Mouse (Mus musculus): ENCODE measurements at regions not wholly inside any gene's neighbourhood (a gene's known extent, or its start where the extent isn't known, plus 50 kb on each side); places are given as distances from the start of the nearest gene placed in this dataset.
A peak's percentile ranks its signal among the peaks of the same experiment; 100 is the strongest.

DNA sequence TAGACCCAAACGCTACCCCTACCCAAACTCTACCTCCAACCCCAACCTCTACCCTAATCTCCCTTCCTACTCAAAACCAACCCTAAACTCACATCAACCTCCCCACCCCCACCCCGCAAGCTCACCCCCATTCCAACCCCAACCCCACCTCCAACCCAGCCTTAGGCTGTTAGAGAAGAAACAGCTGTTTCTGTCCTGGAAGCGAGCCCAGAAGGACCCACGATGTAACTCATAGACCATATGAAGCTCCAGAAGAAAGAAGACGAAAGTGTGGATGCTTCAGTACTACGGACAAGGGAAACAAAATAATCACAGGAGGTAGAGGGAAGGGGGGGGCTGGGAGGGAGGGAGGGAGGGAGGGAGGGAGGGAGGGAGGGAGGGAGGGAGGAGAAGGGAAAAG lies 58.4 kb downstream of the Sox11 start:
- DNase-seq, result no peak

DNA sequence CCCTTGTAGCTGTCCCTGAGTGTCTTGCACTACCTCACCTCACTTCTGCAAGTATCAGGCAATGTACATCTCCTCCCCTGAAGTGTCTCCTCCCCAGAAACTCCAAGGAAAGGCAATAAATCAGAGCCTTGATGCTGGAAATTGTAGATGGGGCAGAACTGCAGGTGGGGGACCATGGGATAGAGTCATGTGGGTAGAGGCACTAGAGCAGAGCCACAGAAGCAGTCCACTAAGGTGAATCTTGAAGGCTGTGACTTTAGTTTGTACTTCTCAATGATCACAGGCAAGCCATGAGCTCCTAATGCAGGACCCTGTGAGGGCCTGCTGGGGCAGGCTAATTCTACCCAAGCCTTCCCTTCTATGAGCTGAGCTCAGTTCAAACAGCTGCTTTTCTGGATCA lies 80.4 kb downstream of the Sox11 start:
- DNase-seq, result no peak

DNA sequence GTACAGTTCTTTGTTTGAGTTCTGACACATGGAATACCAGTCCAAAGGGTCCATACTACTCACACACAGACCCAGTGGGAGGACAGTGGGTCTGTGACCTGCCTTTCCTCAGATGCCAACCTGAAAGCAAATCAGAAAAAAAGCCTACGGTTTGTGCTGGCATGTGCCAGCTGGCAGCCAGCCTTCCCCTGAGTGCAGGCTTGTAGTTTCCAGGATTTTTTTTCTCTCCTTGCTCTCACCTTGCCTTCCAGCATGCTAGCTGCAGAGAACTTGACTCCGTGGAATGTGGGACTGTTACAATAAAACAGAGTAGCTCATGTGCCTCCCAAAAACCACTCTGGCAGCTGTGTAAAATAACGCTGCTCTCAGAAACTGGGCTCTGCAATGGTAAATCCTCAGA lies 88.2 kb downstream of the Sox11 start:
- DNase-seq, result peak; percentile 20 to 42

DNA sequence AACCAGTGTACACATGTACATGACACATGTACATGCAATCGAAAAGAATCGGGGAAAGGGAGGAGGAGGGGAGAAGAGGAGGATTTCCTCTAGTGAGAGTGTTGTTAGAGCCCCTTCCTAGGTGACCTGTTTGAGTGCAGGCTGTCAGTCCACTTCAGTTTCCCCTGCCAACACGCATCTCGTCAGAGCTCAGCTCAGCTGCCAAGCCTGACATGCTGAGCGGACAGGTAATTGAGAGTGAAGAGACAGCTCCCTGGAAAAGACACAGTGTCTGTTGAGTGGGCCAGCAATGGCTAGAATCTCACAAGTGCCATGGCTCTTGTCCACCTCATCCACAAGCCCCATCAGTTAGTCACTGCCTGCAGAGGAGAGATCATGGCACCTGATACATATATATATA lies 90.9 kb downstream of the Sox11 start:
- no peak for DNase-seq

DNA sequence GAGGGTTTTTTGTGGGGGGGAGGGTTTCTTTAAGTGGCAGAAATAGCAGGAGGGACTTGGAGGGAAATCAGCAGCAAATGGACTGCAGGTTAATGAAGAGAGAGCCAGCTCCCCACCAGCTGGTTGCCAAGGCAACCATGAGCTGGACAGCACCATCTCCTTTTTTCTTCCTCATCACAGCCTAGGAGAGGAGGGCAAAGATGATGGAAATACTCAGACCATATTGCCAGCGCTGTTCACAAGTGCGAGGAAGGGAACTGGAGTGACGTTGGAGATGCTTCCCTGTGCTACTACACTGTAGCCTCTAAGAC lies 93.9 kb downstream of the Sox11 start:
- peak; percentile 10 to 38 for DNase-seq

DNA sequence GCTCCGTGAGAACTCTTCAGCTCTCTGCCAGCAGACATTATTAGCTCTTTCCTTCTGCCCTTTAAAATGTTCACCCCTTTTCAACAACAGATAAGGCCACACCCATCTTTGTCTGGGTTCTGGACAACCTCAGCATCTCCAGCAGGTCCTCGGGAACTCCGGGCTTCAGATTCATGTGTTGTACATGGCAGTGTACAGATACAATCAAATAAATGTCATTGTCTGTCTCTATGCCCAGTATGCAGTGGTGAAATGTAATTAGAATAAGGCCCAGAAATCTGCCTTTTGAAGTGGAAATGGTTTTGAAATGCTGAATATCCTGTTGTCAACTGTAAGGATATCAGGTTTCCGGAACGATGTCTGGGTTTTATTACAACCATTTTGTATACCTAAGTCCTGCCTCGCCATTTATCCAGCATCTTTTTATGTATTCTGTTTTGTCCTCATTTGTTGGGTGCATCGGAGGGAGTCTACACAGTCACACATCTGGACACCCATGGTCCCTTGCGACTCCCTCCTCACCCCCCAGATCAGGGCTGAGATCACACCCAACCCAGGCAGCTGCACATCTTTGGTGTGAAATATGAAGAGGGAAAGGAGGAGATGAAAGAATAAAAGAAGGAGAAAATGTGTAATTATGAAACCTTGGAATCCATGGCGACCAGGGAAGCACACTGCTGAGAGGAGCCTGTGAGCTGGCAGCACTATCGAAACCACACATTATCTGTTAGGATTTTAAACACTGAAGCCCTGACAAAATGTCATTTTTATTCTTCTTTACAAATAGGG lies 94.4 kb downstream of the Sox11 start:
- no peak for DNase-seq

DNA sequence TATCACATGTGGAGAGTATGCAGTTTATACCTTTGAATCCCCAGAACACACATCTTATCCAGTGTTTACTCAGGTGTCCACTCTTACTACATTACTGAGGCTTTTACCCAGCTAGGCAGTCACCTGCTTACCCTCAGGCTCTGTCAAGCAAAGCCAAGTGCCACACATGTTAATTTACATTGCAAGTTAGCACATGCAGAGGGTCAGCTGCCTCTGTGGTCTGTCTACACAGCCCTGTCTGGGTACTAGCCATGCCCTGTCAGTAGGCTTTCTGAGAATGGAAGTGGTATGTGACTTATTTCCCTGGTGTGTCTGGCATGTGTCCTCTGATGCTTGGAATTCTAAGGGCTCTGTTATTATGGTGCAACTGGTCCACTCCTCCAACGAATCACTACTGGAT lies 106.6 kb downstream of the Sox11 start:
- no peak for DNase-seq

DNA sequence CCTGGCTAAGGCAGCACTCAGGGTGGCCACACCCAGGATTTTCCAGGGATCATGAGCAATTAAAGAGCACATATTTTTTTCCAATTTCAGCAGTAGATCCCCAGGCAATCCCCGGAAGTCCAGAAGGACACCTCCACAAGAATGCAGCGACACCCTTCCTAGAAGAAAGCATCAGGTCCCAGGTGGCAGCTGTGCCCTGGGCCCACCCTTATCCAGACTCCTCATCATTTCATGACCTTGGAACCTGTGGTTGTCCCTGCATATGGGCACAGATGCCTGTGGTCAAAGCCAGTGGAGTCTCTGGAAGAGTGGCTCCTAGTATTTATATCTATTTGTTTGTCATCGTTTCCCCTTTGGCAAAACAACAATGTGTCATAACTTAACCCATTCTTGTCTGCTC lies 120.8 kb downstream of the Sox11 start:
- no peak for DNase-seq

DNA sequence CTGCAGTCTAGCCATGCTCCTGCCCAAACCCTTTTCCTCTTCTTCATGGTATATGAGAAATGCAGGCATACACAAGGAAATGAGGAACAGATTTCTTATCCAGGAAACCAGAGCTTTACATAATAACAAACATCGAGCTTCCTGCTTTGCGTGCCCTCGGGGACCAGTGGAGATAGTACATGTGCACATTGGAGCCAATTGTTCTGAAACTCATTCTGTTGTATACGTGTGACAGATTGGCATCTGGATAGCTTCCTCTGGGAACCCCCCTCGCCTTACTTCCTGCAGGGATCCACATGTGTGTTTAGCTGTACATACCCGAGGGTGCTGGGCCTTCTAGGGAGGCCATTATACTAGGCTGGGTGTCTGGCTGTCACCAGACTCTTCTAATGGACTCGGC lies 141.2 kb downstream of the Sox11 start:
- DNase-seq, result no peak

DNA sequence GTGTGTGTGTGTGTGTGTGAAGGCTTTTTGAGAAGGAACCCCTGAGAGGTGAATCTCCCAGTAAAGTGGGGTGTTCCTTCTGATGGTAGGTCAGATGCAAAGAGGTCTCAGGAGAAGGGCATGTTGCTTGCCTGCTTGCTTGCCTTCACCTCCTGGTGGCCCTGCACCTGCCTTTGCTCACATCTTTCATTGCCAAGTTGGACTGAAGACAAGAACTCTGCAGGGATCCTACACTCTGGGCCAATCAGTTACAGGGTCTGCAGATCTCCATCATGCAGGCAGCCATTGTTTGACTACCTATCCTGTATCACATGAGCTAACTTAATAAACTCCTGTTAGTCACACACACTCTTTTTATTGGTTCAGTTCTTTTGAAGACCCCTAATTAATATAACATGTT lies 148.4 kb downstream of the Sox11 start:
- DNase-seq, result peak in 1 of 2 experiments; percentile 6

DNA sequence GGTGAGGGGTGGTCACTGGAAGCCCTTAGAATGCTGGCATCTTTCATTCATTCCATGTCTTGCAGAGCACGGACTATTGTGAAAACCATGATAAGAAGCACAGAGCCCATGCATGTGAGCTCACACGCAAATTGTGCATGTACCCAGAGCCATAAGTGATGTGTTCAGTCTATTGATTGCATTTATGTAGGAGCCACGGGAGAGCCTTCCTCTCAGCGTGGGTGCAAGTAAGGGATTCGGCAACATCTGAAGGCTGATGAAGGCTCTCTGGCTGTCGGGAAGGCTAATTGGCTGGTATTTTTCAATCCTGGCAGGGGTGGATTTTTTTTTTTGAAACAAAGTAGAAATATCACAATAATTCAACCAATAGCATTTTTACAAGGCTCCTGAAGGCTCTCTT lies 150.5 kb downstream of the Sox11 start:
- DNase-seq, result no peak

DNA sequence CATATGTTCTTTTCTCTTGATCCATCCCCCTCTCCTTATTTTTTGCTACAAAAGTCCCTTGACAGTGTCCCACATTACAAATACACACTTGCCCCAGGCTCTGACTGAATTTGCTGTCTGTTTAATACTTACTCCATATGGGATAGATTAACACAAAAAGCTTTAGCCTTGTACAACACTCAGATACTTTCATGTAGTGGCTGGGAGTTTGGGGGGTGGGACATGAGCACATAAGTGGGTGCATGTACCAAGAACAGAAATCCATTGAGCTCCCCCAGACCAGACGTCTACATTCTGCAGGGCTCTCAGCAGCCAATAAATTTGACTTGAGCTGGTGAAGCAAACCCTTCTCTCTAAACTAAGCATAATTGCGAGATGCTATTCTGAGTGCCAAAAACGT lies 154.9 kb downstream of the Sox11 start:
- no peak for DNase-seq

DNA sequence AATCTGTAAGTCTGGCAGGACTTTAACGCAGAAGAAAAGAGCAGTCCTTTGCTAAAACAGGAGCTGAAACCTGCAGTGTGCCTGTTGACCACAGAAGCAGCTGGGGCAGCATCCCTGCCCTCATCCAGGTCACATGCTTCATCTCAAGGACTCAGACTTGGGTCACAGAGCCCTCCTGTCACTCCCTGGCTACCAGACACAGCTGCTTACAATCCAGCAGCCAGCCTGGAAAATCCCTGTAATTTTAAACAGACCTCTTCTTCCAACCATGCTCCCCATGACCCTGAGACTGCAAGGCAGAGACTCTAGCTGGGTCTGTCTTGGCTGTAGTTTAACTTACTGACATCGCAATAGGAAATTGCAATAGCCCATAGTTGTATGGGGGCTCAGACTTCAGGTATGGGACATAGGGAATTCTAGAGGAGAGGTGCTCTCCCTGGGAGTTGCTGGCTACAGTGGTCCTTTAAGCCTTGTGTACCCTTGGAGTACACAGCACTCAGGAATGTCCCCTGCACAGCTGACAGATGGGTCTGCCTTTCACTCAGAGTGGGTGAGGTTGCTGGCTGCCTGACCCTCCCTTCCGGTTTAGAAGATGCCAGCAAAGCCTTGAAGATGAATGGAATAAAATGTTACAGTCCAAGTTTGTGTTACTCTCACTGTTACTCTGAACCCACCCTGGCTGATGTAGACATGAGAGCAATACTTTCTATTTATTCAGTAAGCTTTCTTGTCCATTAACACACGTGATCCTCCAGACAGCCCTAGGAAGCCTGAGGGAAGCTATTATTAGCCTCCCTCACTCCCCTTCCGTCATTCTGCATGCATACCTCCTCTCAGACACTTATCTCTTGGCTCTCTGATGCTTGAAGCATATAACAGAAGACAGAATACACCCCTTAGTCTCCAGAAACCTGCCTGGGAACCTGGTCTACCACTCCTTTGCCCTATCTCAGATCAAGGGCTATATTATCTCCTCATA lies 159.7 kb downstream of the Sox11 start:
- DNase-seq, result no peak

DNA sequence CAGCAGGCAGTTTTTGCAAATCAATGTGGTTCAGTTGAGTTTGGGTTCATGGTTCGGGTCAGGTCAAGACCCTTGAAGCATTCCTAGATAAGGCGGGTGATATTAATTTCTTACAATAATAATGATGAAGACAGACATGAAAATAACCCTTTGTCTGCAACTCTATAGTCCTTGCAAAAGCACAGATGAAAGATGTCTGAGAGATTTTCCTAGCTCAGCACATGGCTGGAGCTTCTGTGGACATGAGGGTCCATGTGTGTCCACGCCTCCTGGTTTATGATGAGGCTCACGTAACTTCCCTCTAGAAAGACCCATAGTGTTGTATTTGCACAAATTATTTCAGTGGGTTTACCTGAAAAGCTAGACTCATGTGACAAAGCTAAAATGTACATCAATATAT lies 168.8 kb downstream of the Sox11 start:
- DNase-seq, result no peak

DNA sequence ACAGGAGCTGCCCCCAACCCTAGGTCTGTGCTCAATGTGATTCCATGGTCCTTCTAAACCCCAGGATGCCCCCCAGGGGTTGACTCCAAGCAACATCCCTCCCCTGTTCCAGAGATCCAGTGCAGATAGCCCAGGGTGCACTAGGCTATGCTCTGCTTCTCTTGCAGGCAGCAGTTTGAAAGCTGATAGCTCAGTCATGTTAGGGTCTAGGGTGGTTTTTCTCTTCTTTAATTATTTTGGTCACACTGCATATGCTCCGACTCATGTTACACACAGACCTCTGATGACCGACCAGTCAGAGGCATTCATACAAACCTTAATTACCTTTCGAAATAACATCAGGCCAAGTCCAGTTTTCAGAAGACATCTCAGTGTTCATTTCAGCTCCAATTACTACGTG lies 169.2 kb downstream of the Sox11 start:
- DNase-seq, result no peak

DNA sequence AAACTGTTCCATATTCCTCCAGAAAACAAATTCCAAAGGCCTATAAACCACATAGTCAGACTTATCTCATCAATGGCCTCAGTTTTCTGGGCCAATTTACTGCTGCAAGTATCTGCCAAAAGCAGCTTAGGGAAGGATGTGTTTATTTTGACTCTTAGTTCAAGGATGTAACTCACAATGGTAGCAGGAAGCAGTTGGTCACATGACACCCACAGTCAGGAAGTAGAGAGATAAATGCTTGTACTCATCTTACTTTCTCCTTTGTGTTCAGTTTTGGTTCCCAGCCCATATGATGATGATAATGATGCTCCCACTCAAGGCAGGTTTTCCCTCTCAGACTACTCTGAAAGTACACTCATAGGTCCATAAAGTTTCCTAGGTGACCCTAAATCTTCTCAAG lies 170.8 kb downstream of the Sox11 start:
- DNase-seq, result no peak

DNA sequence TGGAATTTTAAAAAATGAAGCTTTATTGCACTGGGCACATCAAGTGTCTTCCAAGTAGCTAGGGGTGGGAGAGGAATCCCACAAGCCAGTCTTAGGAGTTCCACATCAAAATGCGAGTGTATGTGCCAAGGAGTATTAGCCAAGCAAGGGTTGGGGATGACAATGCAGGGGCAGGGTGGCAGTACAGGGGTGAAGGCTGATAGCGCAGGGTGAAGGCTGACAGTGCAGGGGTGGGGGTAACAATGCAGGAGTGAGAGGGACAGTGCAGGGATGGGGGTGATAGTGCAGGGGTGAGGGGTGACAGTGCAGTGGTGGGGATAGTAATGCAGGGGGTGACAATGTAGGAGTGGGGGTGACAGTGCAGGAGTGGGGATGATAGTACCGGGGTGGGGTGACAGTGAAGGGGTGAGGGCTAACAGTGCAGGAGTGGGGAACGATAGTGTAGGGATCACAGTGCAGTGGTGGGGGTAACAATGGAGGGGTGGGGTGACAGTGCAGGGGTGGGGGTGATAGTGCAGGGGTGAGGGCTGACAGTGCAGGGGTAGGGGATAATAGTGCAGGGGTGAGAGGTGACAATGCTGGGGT lies 177.4 kb downstream of the Sox11 start:
- DNase-seq, result no peak

DNA sequence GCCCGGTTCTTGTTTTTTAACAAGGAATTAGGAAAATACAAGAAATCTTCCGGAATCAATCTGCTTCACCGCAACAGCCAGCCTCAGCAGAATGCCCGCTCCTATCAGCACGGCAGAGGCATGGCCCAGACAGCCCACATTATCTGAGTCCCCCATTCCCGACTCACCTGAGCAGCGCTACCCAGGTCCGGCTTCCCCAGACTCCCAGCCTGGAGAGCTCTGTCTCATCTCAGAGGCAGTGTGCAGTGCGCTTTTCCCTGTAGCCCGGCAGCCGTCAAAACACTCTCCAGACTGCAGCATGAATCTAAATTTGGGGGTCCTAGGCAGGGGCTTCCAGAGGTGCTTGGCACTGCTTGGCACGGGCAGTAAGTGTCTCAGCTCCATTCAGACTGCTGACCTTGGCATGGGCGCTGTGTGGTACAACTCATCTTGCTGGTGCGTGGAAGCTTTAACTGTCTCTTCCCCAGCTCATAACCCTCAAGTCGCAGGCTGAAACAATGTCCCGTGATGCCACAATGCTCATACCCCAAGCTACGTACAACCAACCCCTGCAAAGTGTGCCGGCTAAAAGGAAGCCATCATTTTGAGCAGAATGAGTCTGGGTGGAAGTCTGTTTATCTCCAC lies 182.2 kb downstream of the Sox11 start:
- no peak for DNase-seq

DNA sequence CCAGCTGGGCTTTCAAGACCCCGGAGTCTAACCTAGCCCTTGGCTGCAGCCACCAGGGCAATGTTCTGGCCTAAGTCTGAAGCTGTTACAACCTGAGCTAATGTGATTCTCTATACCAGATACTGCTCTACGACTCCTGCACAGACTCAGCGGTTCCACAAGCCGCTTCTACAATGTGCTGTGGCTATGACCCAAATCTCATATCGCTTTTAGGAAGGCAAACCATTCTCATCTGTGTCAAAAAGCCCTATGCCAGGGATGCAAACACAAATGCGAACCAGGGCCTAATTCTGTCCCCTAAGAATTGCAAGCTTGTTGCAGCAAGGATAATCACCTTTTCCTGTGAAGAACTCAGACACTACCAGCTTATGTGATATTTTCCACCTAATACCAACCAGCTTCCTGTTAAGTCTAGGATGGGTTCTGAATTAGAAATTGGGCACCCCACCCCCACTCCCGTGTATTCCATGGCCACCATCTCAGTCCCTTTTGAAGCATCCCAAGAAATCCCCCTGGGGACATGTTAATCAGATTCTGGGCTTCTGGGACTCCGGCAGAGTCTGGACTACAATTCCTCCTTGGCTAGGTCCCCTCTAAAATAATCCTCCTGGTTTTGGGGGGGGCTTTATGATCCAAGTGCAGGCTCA lies 182.8 kb downstream of the Sox11 start:
- no peak for DNase-seq

DNA sequence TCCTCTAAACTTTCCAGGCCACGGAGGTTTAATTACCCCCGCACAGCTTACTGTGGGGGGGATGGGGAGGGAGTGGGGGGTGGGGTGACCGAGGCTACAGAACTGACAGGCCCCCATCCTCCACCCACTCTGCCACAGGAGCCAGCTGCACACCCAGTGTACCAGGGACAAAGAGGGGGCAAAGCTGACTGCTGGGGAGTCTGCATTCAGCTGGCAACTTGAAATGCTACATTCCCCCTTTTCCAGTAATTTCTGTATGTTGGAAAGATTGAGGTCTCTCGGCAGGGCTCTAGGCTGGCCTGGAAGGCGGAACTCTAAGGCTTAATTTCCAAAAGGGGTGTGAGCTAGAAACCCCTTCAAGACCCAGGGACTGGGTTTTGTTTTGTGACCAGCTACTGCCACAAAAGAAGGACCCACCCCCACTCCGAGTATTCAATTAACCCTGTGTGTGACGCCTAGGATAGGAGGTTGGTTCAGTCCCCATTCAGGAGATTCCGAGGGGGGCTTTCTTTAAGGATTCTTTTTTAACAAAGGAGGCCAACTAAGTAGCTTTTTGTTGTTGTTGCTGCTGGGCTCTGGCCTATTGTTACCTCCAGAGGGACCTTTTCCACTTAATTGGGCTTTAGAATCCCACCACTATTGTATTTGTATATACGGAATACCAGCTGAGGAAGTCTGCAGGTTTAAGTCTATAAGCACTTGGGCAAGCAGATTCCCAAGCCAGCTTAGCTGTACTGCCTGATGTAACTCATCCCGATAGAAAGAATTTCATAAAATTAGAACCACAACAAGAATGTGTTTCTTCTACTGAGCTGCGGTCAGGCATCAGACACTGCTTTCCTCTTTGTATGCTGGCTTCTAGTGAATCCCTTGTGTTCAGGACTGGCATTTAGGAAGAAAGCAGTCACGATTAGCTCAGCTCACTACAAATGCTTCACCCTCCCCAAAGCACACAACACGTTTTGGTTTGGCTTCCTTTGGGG lies 191.2 kb downstream of the Sox11 start:
- no peak for DNase-seq

DNA sequence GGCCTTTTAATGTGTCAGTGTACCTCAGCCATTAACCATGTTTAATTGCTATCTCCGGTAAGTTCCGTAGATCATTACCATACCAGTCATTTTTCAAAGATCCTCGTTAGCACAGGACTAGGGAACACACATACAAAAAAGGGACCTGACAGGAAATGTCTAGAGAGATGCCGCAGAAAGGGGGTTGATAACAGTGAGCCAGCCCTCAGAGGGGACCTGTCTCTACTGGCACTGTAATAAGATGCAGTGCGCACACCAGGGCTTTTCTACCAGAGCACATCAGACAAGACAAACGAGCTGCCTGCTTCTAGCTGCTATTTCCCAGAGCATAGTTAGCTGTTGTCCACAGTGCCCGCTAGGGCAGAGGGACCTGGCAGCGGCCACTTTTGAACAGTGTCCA lies 199.1 kb downstream of the Sox11 start:
- DNase-seq, result no peak

DNA sequence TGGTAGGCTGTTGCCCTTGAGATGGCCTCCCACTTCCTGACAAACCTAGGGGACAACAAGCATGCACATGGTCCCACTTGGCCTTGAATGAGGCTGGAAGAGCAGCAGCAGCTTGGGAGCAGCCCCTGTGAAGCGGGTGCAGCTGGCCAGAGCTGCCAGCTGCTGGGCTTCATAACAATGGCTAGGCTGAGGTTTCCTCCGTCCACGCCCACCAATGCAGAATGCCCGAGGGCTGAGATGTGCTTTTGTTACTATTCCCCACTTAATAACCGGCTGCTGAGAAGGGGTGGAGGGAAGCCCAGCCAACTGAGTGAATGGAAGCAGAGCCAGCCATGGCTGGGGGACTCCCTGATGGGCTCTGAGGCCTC lies 202.1 kb downstream of the Sox11 start:
- no peak for DNase-seq
